Mouse (Mus musculus) kidney, adult 9 months (tissue): ENCODE measurements around the gene Kirrel2.

Source experiments
- DNase-seq: peaks from one replicate; pipeline ENCODE4 v3.0.0; 2022

The Kirrel2 gene

GRCm38 (mm10) chr7:30411023-30411422 lies 46.5 kb downstream of the Kirrel2 start:
- no peak for DNase-seq

- DNase-seq, result no peak
Observed at GRCm38 (mm10) chr7:30409789-30410188, 47.7 kb downstream of the Kirrel2 start.

- no peak for DNase-seq
Observed at GRCm38 (mm10) chr7:30408639-30409038, 48.9 kb downstream of the Kirrel2 start.

- DNase-seq, result no peak
Observed at GRCm38 (mm10) chr7:30402343-30402742, 55.1 kb downstream of the Kirrel2 start.

GRCm38 (mm10) chr7:30399671-30400070 lies 57.8 kb downstream of the Kirrel2 start:
- DNase-seq, result no peak
